Mouse (Mus musculus): ENCODE data around the gene Ifnar1.

- TF ChIP-seq POLR2A (IDR thresholded peaks at IDR 0.05; ENCODE audit: insufficient read length, low read depth) (no peak), E2F4 (IDR thresholded peaks at IDR 0.05; ENCODE audit: insufficient read depth) (no peak), USF1 (IDR thresholded peaks at IDR 0.05; ENCODE audit: low read depth) (no peak), MYOG (IDR thresholded peaks at IDR 0.05; ENCODE audit: control insufficient read depth in 1 of 3, insufficient read depth in 1 of 3, insufficient read length in 2 of 3, low read depth in 2 of 3) (no peak), POLR2AphosphoS2 (IDR thresholded peaks at IDR 0.05; ENCODE audit: insufficient read length, low read depth) (no peak)
Observed at GRCm38 (mm10) chr16:91505116-91505601, 20.1 kb downstream of the Ifnar1 start.
